In genomic region chr7:44653773-44654172, GRCm38 (mm10) we compare ENCODE assay signal across 10 mouse cellular contexts. TPM values are rescaled to one million over a fixed set of nuclear protein-coding genes. Genes with fewer than 3 reads are reported as not detected.
DNase-seq lines count a peak whose midpoint lies in the region; ATAC-seq and TF ChIP-seq lines count a peak whose summit lies in the region.
"Had no signal": no experiment of that assay in that cellular context is flagged by ENCODE, and none has a peak within 500 bp of the region (broad histone marks: within the 10 kb centered on the region; RNA-seq: fewer than 3 reads in every experiment).

No protein-coding gene starts in this region.

- no peaks in the 10 kb centered on the region for H3K27me3 ChIP-seq in forebrain, postnatal 0 days (ENCODE audit: insufficient read depth, low read length)
- peaks cover 4% of the 10 kb centered on the region; the same call in 1 of the 2 replicates for H3K27me3 ChIP-seq in forebrain, embryonic 13.5 days
- no peaks in the 10 kb centered on the region for H3K27me3 ChIP-seq in testis, adult 2 months (ENCODE audit: control insufficient read depth, insufficient read depth, low read length)
- no peaks in the 10 kb centered on the region for H3K27me3 ChIP-seq in embryonic facial prominence, embryonic 10.5 days (replicated peaks; ENCODE audit: low read depth, poor library complexity, severe bottlenecking)

- no peaks in the 10 kb centered on the region for H3K36me3 ChIP-seq in forebrain, postnatal 0 days (ENCODE audit: insufficient read depth)
- H3K36me3 ChIP-seq in forebrain, embryonic 13.5 days (ENCODE audit: poor library complexity, severe bottlenecking) = no peaks in the 10 kb centered on the region
- no peaks in the 10 kb centered on the region for H3K36me3 ChIP-seq in testis, adult 2 months (ENCODE audit: control insufficient read depth, insufficient read depth, low read length)
- no peaks in the 10 kb centered on the region for H3K36me3 ChIP-seq in embryonic facial prominence, embryonic 10.5 days (replicated peaks)

- H3K27ac ChIP-seq in forebrain, postnatal 0 days (ENCODE audit: low read depth, low read length) = no peak overlapping the region
- H3K27ac ChIP-seq in forebrain, embryonic 13.5 days = no peak overlapping the region
- no peak overlapping the region for H3K27ac ChIP-seq in testis, adult 2 months (ENCODE audit: control insufficient read depth, insufficient read depth, low read depth, low read length)
- no peak overlapping the region for H3K27ac ChIP-seq in embryonic facial prominence, embryonic 10.5 days (replicated peaks)

- DNase-seq in forebrain, postnatal 0 days = no peak
- DNase-seq in testis, postnatal 10 days (ENCODE audit: low spot score) = no peak
- peak; percentile 34 for DNase-seq in embryonic facial prominence, embryonic 10.5 days (ENCODE audit: low spot score)
- DNase-seq in urinary bladder, postnatal 36 days (ENCODE audit: low spot score in 2 of 2) = no peak
- DNase-seq in heart, adult 8-10 months (ENCODE audit: low spot score) = no peak

- no peak for ATAC-seq in forebrain, postnatal 0 days
- ATAC-seq in forebrain, embryonic 13.5 days = no peak
- no peak for ATAC-seq in megakaryocyte-erythroid progenitor cell, adult 5-6 weeks (replicated peaks; ENCODE audit: low FRiP score, low TSS enrichment, poor library complexity, severe bottlenecking)

- no peak overlapping the region for H3K4me3 ChIP-seq in forebrain, postnatal 0 days (ENCODE audit: low read depth, low read length)
- no peak overlapping the region for H3K4me3 ChIP-seq in forebrain, embryonic 13.5 days
- H3K4me3 ChIP-seq in testis, adult 2 months (ENCODE audit: control insufficient read depth, low read depth, low read length) = no peak overlapping the region
- H3K4me3 ChIP-seq in embryonic facial prominence, embryonic 10.5 days = no peak overlapping the region

- no peak for TF ChIP-seq POLR2A in testis, adult 2 months (IDR thresholded peaks at IDR 0.05; ENCODE audit: control insufficient read depth, low read depth, low read length)

- no peaks in the 10 kb centered on the region for H3K9me3 ChIP-seq in forebrain, postnatal 0 days (ENCODE audit: low read length)
- H3K9me3 ChIP-seq in forebrain, embryonic 13.5 days (replicated peaks) = no peaks in the 10 kb centered on the region
- no peaks in the 10 kb centered on the region for H3K9me3 ChIP-seq in embryonic facial prominence, embryonic 10.5 days

- no peaks in the 10 kb centered on the region for H3K4me1 ChIP-seq in forebrain, postnatal 0 days (ENCODE audit: insufficient read depth)
- H3K4me1 ChIP-seq in forebrain, embryonic 13.5 days = no peaks in the 10 kb centered on the region
- no peaks in the 10 kb centered on the region for H3K4me1 ChIP-seq in testis, adult 2 months (ENCODE audit: control insufficient read depth, insufficient read depth, low read length)
- H3K4me1 ChIP-seq in embryonic facial prominence, embryonic 10.5 days = peaks cover 3% of the 10 kb centered on the region; the same call in 1 of the 2 replicates

- no peak overlapping the region for H3K9ac ChIP-seq in forebrain, postnatal 0 days
- no peak overlapping the region for H3K9ac ChIP-seq in forebrain, embryonic 13.5 days

- 55% methylated on average over 8 of the region's 8 CpGs for WGBS in forebrain, postnatal 0 days
- WGBS in forebrain, embryonic 13.5 days = 45% methylated on average over 8 of the region's 8 CpGs
- WGBS in embryonic facial prominence, embryonic 10.5 days = 55% methylated on average over 8 of the region's 8 CpGs

- peak; percentile 33 for TF ChIP-seq CTCF in forebrain, postnatal 0 days (IDR thresholded peaks at IDR 0.05; ENCODE audit: low read depth)
- peak; percentile 70; the same call in 1 of the 2 replicates for TF ChIP-seq CTCF in testis, adult 2 months (IDR thresholded peaks at IDR 0.05; ENCODE audit: control insufficient read depth, insufficient read depth, insufficient replicate concordance, low read depth, low read length)

- no peak overlapping the region for H3K4me2 ChIP-seq in forebrain, postnatal 0 days (ENCODE audit: low read depth)
- H3K4me2 ChIP-seq in forebrain, embryonic 13.5 days = no peak overlapping the region

RNA-seq across cellular contexts. Expression of gene Myh14, which starts 16.9 kb away (rescaled TPM):
- 4.5 and 11.9 TPM in 2 replicates for total RNA-seq in forebrain, postnatal 0 days (2014; rRNA removed)
- polyA plus RNA-seq in forebrain, postnatal 0 days (2015; fragmentation: Nextera tagmentation; extraction: Ambion mirVana) = 2.9 and 4.2 TPM in 2 replicates
- polyA plus RNA-seq in forebrain, embryonic 13.5 days (2015; fragmentation: Nextera tagmentation; extraction: Ambion mirVana) = 0.49 and 0.84 TPM in 2 replicates
- 1.2 and 2.6 TPM in 2 replicates for polyA plus RNA-seq in testis, adult 2 months (2012; rRNA removed)
- polyA plus RNA-seq in embryonic facial prominence, embryonic 10.5 days (2016; fragmentation: Nextera tagmentation; extraction: Ambion mirVana) = 2.7 and 4.3 TPM in 2 replicates
- total RNA-seq in megakaryocyte-erythroid progenitor cell, adult 5-6 weeks (2014; fragmentation: Nextera tagmentation) = not detected in 2 replicates
- not detected in 2 replicates for total RNA-seq in megakaryocyte-erythroid progenitor cell, adult 5-6 weeks (2017)
- total RNA-seq in heart, adult 8-10 months (2022) = 100 to 1,000 TPM in 1 of 4 experiments, 10 to 100 TPM in 3; 88.0 to 111 (median 88.2) TPM

RNA-seq across cellular contexts. Expression of gene Izumo2, which starts 54.8 kb away (rescaled TPM):
- total RNA-seq in forebrain, postnatal 0 days (2014; rRNA removed) = not detected in 2 replicates
- polyA plus RNA-seq in forebrain, postnatal 0 days (2015; fragmentation: Nextera tagmentation; extraction: Ambion mirVana) = not detected in 2 replicates
- not detected in 2 replicates for polyA plus RNA-seq in forebrain, embryonic 13.5 days (2015; fragmentation: Nextera tagmentation; extraction: Ambion mirVana)
- 171 and 196 TPM in 2 replicates for polyA plus RNA-seq in testis, adult 2 months (2012; rRNA removed)
- polyA plus RNA-seq in embryonic facial prominence, embryonic 10.5 days (2016; fragmentation: Nextera tagmentation; extraction: Ambion mirVana) = not detected in 2 replicates
- not detected in 2 replicates for total RNA-seq in megakaryocyte-erythroid progenitor cell, adult 5-6 weeks (2014; fragmentation: Nextera tagmentation)
- total RNA-seq in megakaryocyte-erythroid progenitor cell, adult 5-6 weeks (2017) = not detected in 2 replicates
- total RNA-seq in heart, adult 8-10 months (2022) = not detected
- total RNA-seq: gastrocnemius, postnatal 4 days had no signal
- polyA plus RNA-seq: large intestine, adult 2 months had no signal

Comparison
In these comparisons a context has a peak if more than half of its experiments do, and no peak if none do; other contexts are left out.
1. RNA of gene Izumo2, which starts 54.8 kb away (polyA plus RNA-seq): 171 to 196 TPM in testis, adult 2 months; not detected in forebrain, postnatal 0 days, not detected in forebrain, embryonic 13.5 days and not detected in embryonic facial prominence, embryonic 10.5 days; every median in the first group is over 100 times any median in the second.